Comparison of ENCODE assay signal across 8 mouse cellular contexts in the genomic region with DNA sequence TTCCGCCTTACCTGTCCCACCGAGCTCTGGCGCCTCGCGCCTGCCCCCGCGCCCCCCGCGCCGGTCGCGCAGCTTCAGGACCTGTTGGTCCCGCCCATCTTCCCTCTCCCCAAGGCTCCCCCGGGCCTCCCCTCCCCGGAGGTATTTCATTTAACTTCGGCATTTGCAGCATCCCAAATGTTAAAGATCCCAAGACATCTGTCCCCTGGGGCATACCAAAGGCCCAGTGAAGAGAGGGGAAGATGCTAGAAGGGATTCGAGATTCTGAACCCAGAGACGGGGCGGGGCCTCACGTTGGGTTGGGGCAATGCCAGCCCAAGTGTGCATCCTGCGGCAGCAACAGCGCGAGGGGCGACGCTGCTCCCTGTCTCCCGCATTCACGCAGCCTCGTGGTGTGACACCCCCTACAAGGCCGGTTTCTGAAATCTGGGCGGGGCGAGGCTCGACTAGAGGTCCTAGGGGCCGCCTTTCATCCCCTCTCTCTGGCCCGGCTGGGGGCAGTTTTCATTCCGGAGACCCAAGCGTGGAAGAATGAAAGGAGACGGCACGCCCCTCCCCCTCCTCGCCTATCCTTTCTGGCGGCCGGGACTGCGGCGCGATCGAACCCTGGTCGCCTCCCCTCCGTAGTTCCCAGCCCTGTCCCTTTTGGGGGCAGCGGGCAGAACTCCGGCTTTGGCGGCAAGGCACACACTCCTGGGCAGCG. TPM values are rescaled to one million over a fixed set of nuclear protein-coding genes. Genes with fewer than 3 reads are reported as not detected.
DNase-seq lines count a peak whose midpoint lies in the region; ATAC-seq and TF ChIP-seq lines count a peak whose summit lies in the region.

Gene Inava (minus strand): TSS at position 373 of the 703 bp plus-strand sequence.

- peak within 1 kb of the TSS; percentile 44 for H3K4me3 ChIP-seq in cortical plate, adult 2 months (ENCODE audit: insufficient read depth, low read length)
- peak within 1 kb of the TSS; percentile 52 for H3K4me3 ChIP-seq in left cerebral cortex, adult 2 months

- ATAC-seq in megakaryocyte progenitor cell, adult 5-6 weeks (replicated peaks; ENCODE audit: poor library complexity): peak; percentile 70

- peak; percentile 12 to 33 for DNase-seq in adrenal gland, adult 18-20 months (ENCODE audit: low spot score in 2 of 2)
- no peak for DNase-seq in adrenal gland, postnatal 4 days (ENCODE audit: low spot score in 2 of 2)
- DNase-seq in NIH3T3 (ENCODE audit: low read depth): peak; percentile 76
- DNase-seq in heart, postnatal 4 days: peak; percentile 23
- peak in 1 of 2 experiments; percentile 33 for DNase-seq in left cerebral cortex, adult 2 months (ENCODE audit: extremely low spot score in 1 of 2, low spot score in 2 of 2)
- peak; percentile 8 to 12 for DNase-seq in spleen, postnatal 36 days (ENCODE audit: low spot score in 2 of 2)

- no peak for TF ChIP-seq POLR2A in cortical plate, adult 2 months (IDR thresholded peaks at IDR 0.05; ENCODE audit: extremely low read depth, insufficient read depth, low read length)

- H3K27ac ChIP-seq in cortical plate, adult 2 months (ENCODE audit: insufficient read depth, low read length): no peak within 1 kb of the TSS
- H3K27ac ChIP-seq in left cerebral cortex, adult 2 months: no peak within 1 kb of the TSS; the same call in 1 of the 2 replicates

- intact Hi-C loops in left cerebral cortex, adult 2 months (cut with DNase I): no loop called here

- no peaks in the 10 kb centered on the region for H3K4me1 ChIP-seq in cortical plate, adult 2 months (ENCODE audit: control insufficient read depth, insufficient read depth, low read length)

- no peak for TF ChIP-seq CTCF in cortical plate, adult 2 months (IDR thresholded peaks at IDR 0.05; ENCODE audit: extremely low read depth, insufficient read depth, low read length)
- peak; percentile 39; the same call in 1 of the 2 replicates for TF ChIP-seq CTCF in left cerebral cortex, adult 2 months (IDR thresholded peaks at IDR 0.05)

RNA-seq across cellular contexts. Expression of gene Inava, which starts in this region (rescaled TPM):
- under 1 TPM in 1 of 2 experiments, not detected in 1; 0.29 TPM for total RNA-seq in adrenal gland, adult 18-20 months (2021)
- total RNA-seq in adrenal gland, postnatal 4 days (2021): 1 to 10 TPM in 1 of 2 experiments, under 1 TPM in 1; 0.62 to 4.1 TPM
- polyA plus RNA-seq in cortical plate, adult 2 months (2012; rRNA removed): 3.3 TPM in 2 replicates
- not detected for total RNA-seq in heart, postnatal 4 days (2021)
- total RNA-seq in left cerebral cortex, adult 2 months (2021): 1 to 10 TPM; 2.2 to 3.0 TPM
- not detected in 2 replicates for total RNA-seq in megakaryocyte progenitor cell, adult 5-6 weeks (2015)
- not detected in 2 replicates for total RNA-seq in megakaryocyte progenitor cell, adult 5-6 weeks (2017)

Comparison
In these comparisons a context has a peak if more than half of its experiments do, and no peak if none do; other contexts are left out.
1. Peak in DNase-seq in adrenal gland, adult 18-20 months; RNA of the gene not detected or under 1 TPM.
2. Peak in DNase-seq in heart, postnatal 4 days; RNA of the gene not detected or under 1 TPM.
3. Peak in ATAC-seq in megakaryocyte progenitor cell, adult 5-6 weeks; RNA of the gene not detected or under 1 TPM.
4. DNase-seq: peak in NIH3T3 (single experiment) and spleen, postnatal 36 days (2 of 2); none in adrenal gland, postnatal 4 days (0 of 2).